Mouse (Mus musculus): Measurements from ENCODE around the gene Mob2. TPM values are rescaled to one million over a fixed set of nuclear protein-coding genes. Genes with fewer than 3 reads are reported as not detected.

The Mob2 gene
- polyA plus RNA-seq, 1 experiment from 2014 or later = 68.2 TPM

DNA sequence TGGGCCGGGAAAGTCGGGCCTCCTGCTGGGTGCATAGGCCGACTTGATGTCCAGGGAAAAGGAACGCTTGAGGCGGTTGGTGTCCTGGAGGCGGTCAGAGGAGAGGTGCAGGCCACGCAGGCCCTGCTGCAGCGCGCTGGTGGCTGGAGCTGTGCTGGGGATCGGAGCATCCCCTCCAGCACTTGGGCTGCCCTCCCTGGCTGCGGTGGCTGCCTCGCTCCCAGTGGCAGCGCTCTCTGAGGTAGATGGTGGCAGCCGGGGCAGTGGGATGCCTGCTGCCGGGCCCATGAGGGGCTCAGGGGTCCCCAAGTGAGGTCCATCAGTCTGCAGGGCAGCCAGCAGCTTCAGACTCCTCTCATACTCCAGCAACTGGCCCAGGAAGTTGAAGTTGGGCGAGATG lies 21.7 kb upstream of the Mob2 start:
- H3K36me3 ChIP-seq (ENCODE audit: control insufficient read depth, insufficient read depth, low read length) = no peaks in the 10 kb centered on the region
- ATAC-seq (ENCODE audit: insufficient number of reproducible peaks, insufficient read depth, low FRiP score, low read depth) = no peak
- H3K27me3 ChIP-seq (ENCODE audit: control insufficient read depth, insufficient read depth, low read length) = peaks cover 22% of the 10 kb centered on the region
- H3K4me3 ChIP-seq (ENCODE audit: low read depth, low read length) = peak overlapping the region; percentile 21; the same call in 1 of the 2 replicates
- WGBS = 41% methylated on average over 12 of the region's 16 CpGs
- no peaks in the 10 kb centered on the region for H3K9me3 ChIP-seq (ENCODE audit: control insufficient read depth, low read depth, low read length)
- H3K4me2 ChIP-seq (replicated peaks; ENCODE audit: low read depth, low read length) = no peak overlapping the region; the same call in 1 of the 2 replicates
- peaks cover 12% of the 10 kb centered on the region; the same call in 1 of the 2 replicates for H3K4me1 ChIP-seq (ENCODE audit: control insufficient read depth, insufficient read depth, low read length)
- no peak overlapping the region for H3K9ac ChIP-seq (replicated peaks; ENCODE audit: low read depth, low read length)
- no peak overlapping the region for H3K27ac ChIP-seq (ENCODE audit: low read length)

DNA sequence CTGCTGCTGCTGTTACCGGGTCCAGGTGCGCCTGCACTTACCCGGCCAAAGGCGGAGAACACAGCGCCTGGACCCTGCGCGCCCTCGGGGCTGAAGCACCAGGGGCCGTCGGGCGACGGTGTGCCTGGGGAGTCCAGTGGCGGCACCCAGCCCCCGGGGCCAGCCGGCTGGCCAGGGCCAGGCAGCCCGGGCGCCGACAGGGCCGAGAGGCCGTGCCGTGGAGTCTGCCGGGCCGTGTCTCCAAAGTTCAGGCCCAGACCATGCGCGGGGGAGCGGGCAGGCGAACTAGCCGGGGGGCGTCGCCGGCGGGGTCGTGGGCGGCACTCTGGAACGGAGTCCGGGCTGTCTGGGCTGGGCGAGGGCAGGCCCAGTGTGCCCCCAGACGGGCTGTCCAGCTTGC lies 21.3 kb upstream of the Mob2 start:
- Histone ChIP-seq H3K27me3 (ENCODE audit: control insufficient read depth, insufficient read depth, low read length) (peaks cover 22% of the 10 kb centered on the region), H3K9ac (replicated peaks; ENCODE audit: low read depth, low read length) (no peak overlapping the region; the same call in 1 of the 2 replicates), H3K27ac (ENCODE audit: low read length) (no peak overlapping the region), H3K4me2 (replicated peaks; ENCODE audit: low read depth, low read length) (peak overlapping the region; percentile 36), H3K4me3 (ENCODE audit: low read depth, low read length) (peak overlapping the region; percentile 21; the same call in 1 of the 2 replicates), H3K4me1 (ENCODE audit: control insufficient read depth, insufficient read depth, low read length) (peaks cover 12% of the 10 kb centered on the region; the same call in 1 of the 2 replicates), H3K36me3 (ENCODE audit: control insufficient read depth, insufficient read depth, low read length) (no peaks in the 10 kb centered on the region), H3K9me3 (ENCODE audit: control insufficient read depth, low read depth, low read length) (no peaks in the 10 kb centered on the region)
- WGBS = 8% methylated on average over 38 of the region's 38 CpGs
- no peak for ATAC-seq (ENCODE audit: insufficient number of reproducible peaks, insufficient read depth, low FRiP score, low read depth)

DNA sequence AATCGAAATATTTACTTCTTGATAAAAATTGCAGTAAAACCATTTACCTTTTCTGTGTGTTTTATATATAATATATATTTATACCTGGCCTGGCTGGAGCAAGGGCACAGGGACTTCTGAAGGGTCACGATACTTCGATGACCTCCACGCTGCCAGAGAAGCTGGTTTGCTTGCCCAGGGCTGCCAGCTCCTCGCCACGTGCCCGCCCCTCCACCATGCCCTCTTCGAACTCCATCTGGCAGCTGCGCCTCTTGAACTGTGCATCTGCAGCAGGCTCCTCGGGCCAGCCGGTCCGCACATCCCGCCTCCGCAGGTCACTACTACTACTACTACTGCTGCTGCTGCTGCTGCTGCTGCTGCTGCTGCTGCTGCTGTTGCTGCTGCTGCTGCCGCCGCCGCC lies 20.9 kb upstream of the Mob2 start:
- Histone ChIP-seq H3K4me2 (replicated peaks; ENCODE audit: low read depth, low read length) (peak overlapping the region; percentile 36; the same call in 1 of the 2 replicates), H3K9me3 (ENCODE audit: control insufficient read depth, low read depth, low read length) (no peaks in the 10 kb centered on the region), H3K27ac (ENCODE audit: low read length) (no peak overlapping the region), H3K9ac (replicated peaks; ENCODE audit: low read depth, low read length) (no peak overlapping the region), H3K4me1 (ENCODE audit: control insufficient read depth, insufficient read depth, low read length) (peaks cover 12% of the 10 kb centered on the region; the same call in 1 of the 2 replicates), H3K27me3 (ENCODE audit: control insufficient read depth, insufficient read depth, low read length) (peaks cover 22% of the 10 kb centered on the region), H3K36me3 (ENCODE audit: control insufficient read depth, insufficient read depth, low read length) (no peaks in the 10 kb centered on the region), H3K4me3 (ENCODE audit: low read depth, low read length) (peak overlapping the region; percentile 21; the same call in 1 of the 2 replicates)
- ATAC-seq (ENCODE audit: insufficient number of reproducible peaks, insufficient read depth, low FRiP score, low read depth) = no peak
- 25% methylated on average over 17 of the region's 17 CpGs for WGBS

DNA sequence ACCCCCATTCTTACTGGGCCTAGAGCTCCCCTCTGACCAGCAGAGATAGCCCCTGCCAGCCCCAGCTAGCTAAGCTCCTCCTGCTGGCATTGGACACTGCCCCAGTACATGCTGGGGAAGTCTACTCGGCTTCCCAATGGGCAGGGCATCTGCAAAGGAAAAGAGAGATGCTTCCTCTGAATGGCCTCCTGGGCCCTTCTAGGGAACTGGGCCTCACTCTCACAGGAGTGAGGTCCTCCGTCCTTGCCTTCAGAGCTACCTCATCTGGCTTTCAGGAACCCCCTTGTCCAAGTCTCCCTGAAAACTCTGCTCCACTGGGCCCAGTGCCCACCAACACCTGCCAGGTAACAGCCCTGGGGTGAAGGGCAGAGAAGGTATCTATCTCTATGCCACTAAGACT lies 20.0 kb upstream of the Mob2 start:
- Histone ChIP-seq H3K27me3 (ENCODE audit: control insufficient read depth, insufficient read depth, low read length) (peaks cover 22% of the 10 kb centered on the region), H3K9me3 (ENCODE audit: control insufficient read depth, low read depth, low read length) (no peaks in the 10 kb centered on the region), H3K36me3 (ENCODE audit: control insufficient read depth, insufficient read depth, low read length) (no peaks in the 10 kb centered on the region), H3K4me2 (replicated peaks; ENCODE audit: low read depth, low read length) (no peak overlapping the region), H3K9ac (replicated peaks; ENCODE audit: low read depth, low read length) (no peak overlapping the region), H3K27ac (ENCODE audit: low read length) (no peak overlapping the region), H3K4me3 (ENCODE audit: low read depth, low read length) (no peak overlapping the region), H3K4me1 (ENCODE audit: control insufficient read depth, insufficient read depth, low read length) (peaks cover 12% of the 10 kb centered on the region; the same call in 1 of the 2 replicates)
- 68% methylated on average over 2 of the region's 2 CpGs for WGBS
- no peak for ATAC-seq (ENCODE audit: insufficient number of reproducible peaks, insufficient read depth, low FRiP score, low read depth)

DNA sequence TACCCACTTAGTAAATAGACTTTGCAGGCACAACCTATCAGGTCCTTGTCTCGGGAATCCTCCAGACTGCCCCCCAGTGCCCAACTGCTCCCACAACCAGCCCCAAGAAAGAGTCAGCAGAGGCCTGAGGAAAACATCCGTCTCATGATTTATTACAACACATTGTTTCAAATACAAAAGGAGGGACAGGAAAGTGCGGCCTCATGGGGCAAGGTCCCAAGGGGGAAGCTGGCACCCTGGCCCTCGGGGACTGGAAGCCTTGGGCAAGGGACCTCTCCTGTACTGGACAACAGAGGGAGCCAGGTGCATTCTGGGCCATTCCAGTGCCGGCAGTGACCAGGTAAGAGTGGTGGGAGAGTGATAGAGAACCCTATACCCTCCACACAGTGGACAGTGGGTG lies 18.5 kb upstream of the Mob2 start:
- ATAC-seq (ENCODE audit: insufficient number of reproducible peaks, insufficient read depth, low FRiP score, low read depth) = no peak
- H3K4me3 ChIP-seq (ENCODE audit: low read depth, low read length) = no peak overlapping the region
- 56% methylated on average over 5 of the region's 5 CpGs for WGBS
- no peaks in the 10 kb centered on the region for H3K36me3 ChIP-seq (ENCODE audit: control insufficient read depth, insufficient read depth, low read length)
- H3K27me3 ChIP-seq (ENCODE audit: control insufficient read depth, insufficient read depth, low read length) = peaks cover 22% of the 10 kb centered on the region
- H3K9me3 ChIP-seq (ENCODE audit: control insufficient read depth, low read depth, low read length) = no peaks in the 10 kb centered on the region
- peaks cover 10% of the 10 kb centered on the region; the same call in 1 of the 2 replicates for H3K4me1 ChIP-seq (ENCODE audit: control insufficient read depth, insufficient read depth, low read length)
- H3K9ac ChIP-seq (replicated peaks; ENCODE audit: low read depth, low read length) = no peak overlapping the region
- H3K4me2 ChIP-seq (replicated peaks; ENCODE audit: low read depth, low read length) = no peak overlapping the region
- H3K27ac ChIP-seq (ENCODE audit: low read length) = no peak overlapping the region

DNA sequence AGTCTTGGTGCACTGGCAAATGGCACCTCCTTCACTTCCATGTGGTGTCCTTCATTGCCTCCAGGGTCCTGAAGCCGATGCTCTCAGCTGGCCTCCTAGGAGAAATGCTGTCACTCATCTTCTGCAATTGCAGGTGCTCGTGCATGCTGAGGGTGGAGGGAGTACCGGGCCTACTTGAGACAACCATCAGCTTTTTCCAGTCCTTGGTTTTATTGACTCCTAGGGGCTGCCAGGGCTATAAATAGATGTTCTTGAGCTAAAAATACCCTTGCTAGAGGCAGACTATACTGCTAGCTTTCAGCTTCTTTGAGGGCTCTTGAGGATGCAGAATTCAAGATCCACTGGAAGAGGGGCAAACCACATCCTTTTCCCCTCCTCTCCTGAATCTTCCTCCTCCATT lies 16.3 kb upstream of the Mob2 start:
- no peaks in the 10 kb centered on the region for H3K36me3 ChIP-seq (ENCODE audit: control insufficient read depth, insufficient read depth, low read length)
- peaks cover 5% of the 10 kb centered on the region; the same call in 1 of the 2 replicates for H3K4me1 ChIP-seq (ENCODE audit: control insufficient read depth, insufficient read depth, low read length)
- H3K4me2 ChIP-seq (replicated peaks; ENCODE audit: low read depth, low read length) = no peak overlapping the region
- no peak overlapping the region for H3K27ac ChIP-seq (ENCODE audit: low read length)
- whole genome bisulfite sequencing = 80% methylated on average over 3 of the region's 3 CpGs
- H3K27me3 ChIP-seq (ENCODE audit: control insufficient read depth, insufficient read depth, low read length) = 0 out of 2 replicates have a peak, but pooled peaks cover 11% of the 10 kb centered on the region
- ATAC-seq (ENCODE audit: insufficient number of reproducible peaks, insufficient read depth, low FRiP score, low read depth) = no peak
- no peak overlapping the region for H3K9ac ChIP-seq (replicated peaks; ENCODE audit: low read depth, low read length)
- no peak overlapping the region for H3K4me3 ChIP-seq (ENCODE audit: low read depth, low read length)
- H3K9me3 ChIP-seq (ENCODE audit: control insufficient read depth, low read depth, low read length) = no peaks in the 10 kb centered on the region

DNA sequence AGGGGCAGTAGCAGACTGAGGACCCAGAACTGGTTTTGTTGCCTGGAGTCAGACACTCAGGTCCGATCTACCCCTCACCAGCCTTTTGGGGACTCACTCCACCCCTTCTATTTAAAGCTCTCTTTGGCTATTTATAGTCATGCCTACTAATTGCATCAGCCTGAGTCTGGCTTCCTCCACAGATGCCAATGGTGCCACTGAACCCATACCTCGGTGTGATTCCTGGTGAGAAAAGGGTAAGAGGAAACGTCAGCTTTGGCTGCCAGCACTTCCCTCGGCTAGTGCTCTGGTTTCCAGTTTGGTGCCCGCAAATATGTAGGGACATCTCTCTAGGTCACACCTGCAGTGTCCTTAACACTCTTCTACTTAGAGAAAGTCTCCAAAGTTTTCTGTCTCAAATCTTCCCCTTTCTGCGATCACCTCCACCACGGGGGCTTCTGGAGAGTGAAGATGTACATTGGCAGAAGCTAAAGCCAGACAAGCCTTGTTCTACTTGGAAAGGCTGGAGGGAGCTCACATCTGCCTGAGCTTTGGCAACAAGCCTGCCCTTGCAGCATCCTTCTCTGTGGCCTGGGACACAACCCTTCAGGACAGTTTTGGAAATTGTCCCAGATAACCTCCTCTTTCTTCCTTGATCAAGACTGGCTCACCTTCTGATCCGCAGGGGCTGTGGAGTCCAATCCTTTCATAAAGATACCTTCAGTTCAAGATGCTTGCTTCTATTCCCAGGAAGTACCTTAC lies 13.5 kb upstream of the Mob2 start:
- WGBS = 65% methylated on average over 8 of the region's 8 CpGs
- H3K4me2 ChIP-seq (replicated peaks; ENCODE audit: low read depth, low read length) = no peak overlapping the region

DNA sequence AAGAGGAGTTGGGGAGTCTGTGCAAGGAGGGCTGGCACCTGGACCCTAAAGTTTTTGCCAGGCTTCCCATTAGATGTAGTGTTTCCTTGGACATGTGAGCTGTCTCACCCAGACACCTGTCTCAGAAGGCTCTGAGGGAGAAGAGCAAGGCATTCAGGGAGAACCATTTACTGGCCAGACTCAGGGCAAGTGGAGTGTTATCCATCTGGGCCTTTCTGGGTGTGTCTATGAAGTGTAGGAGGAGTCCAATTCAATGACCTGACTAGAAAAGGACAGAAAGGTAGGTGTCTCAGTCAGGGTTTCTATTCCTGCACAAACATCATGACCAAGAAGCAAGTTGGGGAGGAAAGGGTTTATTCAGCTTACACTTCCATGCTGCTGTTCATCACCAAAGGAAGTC lies 10.9 kb upstream of the Mob2 start:
- no peak for ATAC-seq (ENCODE audit: insufficient number of reproducible peaks, insufficient read depth, low FRiP score, low read depth)
- no peak overlapping the region for H3K4me3 ChIP-seq (ENCODE audit: low read depth, low read length)

More for the DNA sequence above, 13.5 kb upstream of the Mob2 start:
- 0 out of 2 replicates have a peak, but pooled peaks cover 3% of the 10 kb centered on the region for H3K27me3 ChIP-seq (ENCODE audit: control insufficient read depth, insufficient read depth, low read length)
- 0 out of 2 replicates have a peak, but pooled peaks cover 4% of the 10 kb centered on the region for H3K4me1 ChIP-seq (ENCODE audit: control insufficient read depth, insufficient read depth, low read length)
- ATAC-seq (ENCODE audit: insufficient number of reproducible peaks, insufficient read depth, low FRiP score, low read depth) = no peak
- H3K27ac ChIP-seq (ENCODE audit: low read length) = no peak overlapping the region
- H3K9me3 ChIP-seq (ENCODE audit: control insufficient read depth, low read depth, low read length) = no peaks in the 10 kb centered on the region
- H3K4me3 ChIP-seq (ENCODE audit: low read depth, low read length) = no peak overlapping the region
- no peaks in the 10 kb centered on the region for H3K36me3 ChIP-seq (ENCODE audit: control insufficient read depth, insufficient read depth, low read length)
- H3K9ac ChIP-seq (replicated peaks; ENCODE audit: low read depth, low read length) = no peak overlapping the region

More for the DNA sequence above, 10.9 kb upstream of the Mob2 start:
- no peaks in the 10 kb centered on the region for H3K27me3 ChIP-seq (ENCODE audit: control insufficient read depth, insufficient read depth, low read length)
- no peaks in the 10 kb centered on the region for H3K9me3 ChIP-seq (ENCODE audit: control insufficient read depth, low read depth, low read length)
- H3K4me2 ChIP-seq (replicated peaks; ENCODE audit: low read depth, low read length) = no peak overlapping the region
- 0 out of 2 replicates have a peak, but pooled peaks cover 4% of the 10 kb centered on the region for H3K4me1 ChIP-seq (ENCODE audit: control insufficient read depth, insufficient read depth, low read length)
- H3K27ac ChIP-seq (ENCODE audit: low read length) = no peak overlapping the region
- no peak overlapping the region for H3K9ac ChIP-seq (replicated peaks; ENCODE audit: low read depth, low read length)
- no peaks in the 10 kb centered on the region for H3K36me3 ChIP-seq (ENCODE audit: control insufficient read depth, insufficient read depth, low read length)
